Mouse (Mus musculus) kidney, embryonic 16.5 days (tissue): ENCODE measurements at regions not wholly inside any gene's neighbourhood (a gene's known extent, or its start where the extent isn't known, plus 50 kb on each side); places are given as distances from the start of the nearest gene placed in this dataset.

Experiments
- ATAC-seq: fragments of 200-750 bp; cut with Nextera tagmentation; 2 replicates; pipeline ENCODE4 v1.8.0; 2017; ENCODE audit warnings: moderate TSS enrichment; ENCODE audit not compliant: low FRiP score, low TSS enrichment
- H3K27ac ChIP-seq: fragments of 300-500 bp; sonication (generic); 2 replicates; pipeline ENCODE4 v1.5.1; 2014; ENCODE audit warnings: low read length
- H3K27me3 ChIP-seq: fragments of 300-500 bp; sonication (generic); 2 replicates; pipeline ENCODE4 v1.6.1; 2014; ENCODE audit warnings: low read length, control low read depth, mixed read lengths; ENCODE audit not compliant: insufficient read depth
- H3K36me3 ChIP-seq: fragments of 300-500 bp; sonication (generic); 2 replicates; pipeline ENCODE4 v1.6.1; 2014; ENCODE audit warnings: low read length, control low read depth, mixed read lengths; ENCODE audit not compliant: insufficient read depth
- H3K4me1 ChIP-seq: fragments of 300-500 bp; sonication (generic); 2 replicates; pipeline ENCODE4 v1.6.1; 2014; ENCODE audit warnings: low read length, control low read depth, mixed read lengths; ENCODE audit not compliant: insufficient read depth
- H3K4me2 ChIP-seq: fragments of 300-500 bp; sonication (generic); replicated peaks from 2 replicates; pipeline ENCODE4 v1.6.1; 2014; ENCODE audit warnings: low read depth, low read length
- H3K4me3 ChIP-seq: fragments of 300-500 bp; sonication (generic); 2 replicates; pipeline ENCODE4 v1.5.1; 2014; ENCODE audit warnings: mild to moderate bottlenecking, low read length
- H3K9ac ChIP-seq: fragments of 300-500 bp; sonication (generic); replicated peaks from 2 replicates; pipeline ENCODE4 v1.6.1; 2014; ENCODE audit warnings: low read length
- H3K9me3 ChIP-seq: fragments of 300-500 bp; sonication (generic); 2 replicates; pipeline ENCODE4 v1.6.1; 2016; ENCODE audit warnings: low read length, control low read depth
- WGBS: fragments of 180-500 bp; shearing (Covaris S2); extraction: QIAGEN DNeasy Blood & Tissue Kit; methylation state at CpG from one replicate; pipeline ENCODE4 v1.1.7; 2014; 5-methylcytosine and 5-hydroxymethylcytosine counted together

- Histone ChIP-seq H3K9me3 (no peaks in the 10 kb centered on the region), H3K27ac (no peak overlapping the region), H3K4me1 (no peaks in the 10 kb centered on the region), H3K4me3 (no peak overlapping the region), H3K4me2 (no peak overlapping the region), H3K36me3 (no peaks in the 10 kb centered on the region), H3K27me3 (no peaks in the 10 kb centered on the region), H3K9ac (no peak overlapping the region)
- 67% methylated on average over 11 of the region's 11 CpGs for WGBS
- ATAC-seq = no peak
Observed at GRCm38 (mm10) chr7:115014253-115014998, 270.9 kb downstream of the Insc start.

GRCm38 (mm10) chr7:115019369-115019958 is 276.0 kb downstream of the Insc start:
- WGBS = 78% methylated on average over 4 of the region's 4 CpGs
- Histone ChIP-seq H3K36me3 (no peaks in the 10 kb centered on the region), H3K4me1 (no peaks in the 10 kb centered on the region), H3K9me3 (no peaks in the 10 kb centered on the region), H3K27me3 (no peaks in the 10 kb centered on the region), H3K27ac (no peak overlapping the region), H3K4me2 (no peak overlapping the region), H3K9ac (no peak overlapping the region), H3K4me3 (no peak overlapping the region)
- ATAC-seq = no peak

GRCm38 (mm10) chr7:115020023-115020422 is 276.5 kb downstream of the Insc start:
- Histone ChIP-seq H3K4me3 (no peak overlapping the region), H3K27me3 (no peaks in the 10 kb centered on the region), H3K4me1 (no peaks in the 10 kb centered on the region), H3K27ac (no peak overlapping the region), H3K9me3 (no peaks in the 10 kb centered on the region), H3K36me3 (no peaks in the 10 kb centered on the region), H3K9ac (no peak overlapping the region), H3K4me2 (no peak overlapping the region)
- ATAC-seq = no peak
- 69% methylated on average over 3 of the region's 3 CpGs for WGBS

- no peak overlapping the region for H3K4me2 ChIP-seq
Observed at GRCm38 (mm10) chr7:115025803-115026202, 282.3 kb downstream of the Insc start.

GRCm38 (mm10) chr7:115027685-115028084 is 284.2 kb downstream of the Insc start:
- WGBS = 84% methylated on average over 1 of the region's 1 CpGs
- ATAC-seq = no peak
- H3K27me3 ChIP-seq = no peaks in the 10 kb centered on the region
- H3K4me3 ChIP-seq = no peak overlapping the region
- no peak overlapping the region for H3K9ac ChIP-seq
- H3K36me3 ChIP-seq = no peaks in the 10 kb centered on the region
- H3K4me1 ChIP-seq = no peaks in the 10 kb centered on the region
- H3K4me2 ChIP-seq = no peak overlapping the region
- H3K27ac ChIP-seq = no peak overlapping the region
- H3K9me3 ChIP-seq = no peaks in the 10 kb centered on the region

More at GRCm38 (mm10) chr7:115025803-115026202, 282.3 kb downstream of the Insc start:
- Histone ChIP-seq H3K9ac (no peak overlapping the region), H3K36me3 (no peaks in the 10 kb centered on the region), H3K4me3 (no peak overlapping the region), H3K4me1 (no peaks in the 10 kb centered on the region), H3K27me3 (no peaks in the 10 kb centered on the region), H3K27ac (no peak overlapping the region), H3K9me3 (no peaks in the 10 kb centered on the region)
- WGBS = 72% methylated on average over 2 of the region's 2 CpGs
- ATAC-seq = no peak

GRCm38 (mm10) chr7:115033987-115034386 is 290.5 kb downstream of the Insc start:
- H3K4me1 ChIP-seq = no peaks in the 10 kb centered on the region
- WGBS = 76% methylated on average over 4 of the region's 4 CpGs
- no peak overlapping the region for H3K4me3 ChIP-seq
- H3K36me3 ChIP-seq = no peaks in the 10 kb centered on the region
- no peak for ATAC-seq
- H3K27me3 ChIP-seq = no peaks in the 10 kb centered on the region
- no peak overlapping the region for H3K27ac ChIP-seq
- no peak overlapping the region for H3K4me2 ChIP-seq
- H3K9ac ChIP-seq = no peak overlapping the region
- no peaks in the 10 kb centered on the region for H3K9me3 ChIP-seq

GRCm38 (mm10) chr7:115055527-115055926 is 312.0 kb downstream of the Insc start:
- Histone ChIP-seq H3K4me1 (no peaks in the 10 kb centered on the region), H3K27ac (no peak overlapping the region)
- no peak for ATAC-seq

GRCm38 (mm10) chr7:115056992-115057645 is 313.6 kb downstream of the Insc start:
- no peaks in the 10 kb centered on the region for H3K36me3 ChIP-seq
- H3K4me2 ChIP-seq = no peak overlapping the region
- no peak; the same call in 1 of the 2 replicates for ATAC-seq
- no peak overlapping the region for H3K27ac ChIP-seq
- WGBS = 36% methylated on average over 3 of the region's 3 CpGs
- no peaks in the 10 kb centered on the region for H3K9me3 ChIP-seq
- H3K9ac ChIP-seq = no peak overlapping the region
- no peaks in the 10 kb centered on the region for H3K4me1 ChIP-seq
- no peak overlapping the region for H3K4me3 ChIP-seq
- H3K27me3 ChIP-seq = no peaks in the 10 kb centered on the region

More at GRCm38 (mm10) chr7:115055527-115055926, 312.0 kb downstream of the Insc start:
- Histone ChIP-seq H3K27me3 (no peaks in the 10 kb centered on the region), H3K9ac (no peak overlapping the region), H3K9me3 (no peaks in the 10 kb centered on the region), H3K4me2 (no peak overlapping the region), H3K36me3 (no peaks in the 10 kb centered on the region), H3K4me3 (no peak overlapping the region)

- no peak overlapping the region for H3K27ac ChIP-seq
- peak; percentile 71 for ATAC-seq
- 23% methylated on average over 3 of the region's 3 CpGs for WGBS
- H3K9me3 ChIP-seq = no peaks in the 10 kb centered on the region
- no peak overlapping the region for H3K9ac ChIP-seq
- no peak overlapping the region for H3K4me3 ChIP-seq
- H3K36me3 ChIP-seq = no peaks in the 10 kb centered on the region
- H3K4me2 ChIP-seq = no peak overlapping the region
- H3K27me3 ChIP-seq = no peaks in the 10 kb centered on the region
- no peaks in the 10 kb centered on the region for H3K4me1 ChIP-seq
Observed at GRCm38 (mm10) chr7:115057736-115058135, 314.2 kb downstream of the Insc start.

- H3K27me3 ChIP-seq = no peaks in the 10 kb centered on the region
- no peak overlapping the region for H3K4me2 ChIP-seq
- H3K36me3 ChIP-seq = no peaks in the 10 kb centered on the region
- H3K4me3 ChIP-seq = no peak overlapping the region
- WGBS = 50% methylated on average over 5 of the region's 5 CpGs
- no peak for ATAC-seq
- no peak overlapping the region for H3K27ac ChIP-seq
- H3K4me1 ChIP-seq = no peaks in the 10 kb centered on the region
- H3K9ac ChIP-seq = no peak overlapping the region
- H3K9me3 ChIP-seq = no peaks in the 10 kb centered on the region
Observed at GRCm38 (mm10) chr7:115060171-115060570, 316.7 kb downstream of the Insc start.
